Mouse (Mus musculus) layer of hippocampus, postnatal 14 days (tissue): ENCODE data around the gene Mavs. TPM values are rescaled to one million over a fixed set of nuclear protein-coding genes. Genes with fewer than 3 reads are reported as not detected.

Experiments used
- DNase-seq, 2 experiments: peaks; one replicate each; pipeline ENCODE4 v3.0.0; 2021 to 2022; ENCODE audit warnings: low spot score in 2 of 2, mixed read lengths in 1 of 2
- microRNA-seq, 2 experiments: library from miRNA; unstranded; fragments of <30 nt; microRNA quantifications; one replicate each; pipeline ENCODE4 v1.2.0; 2021
- total RNA-seq, 2 experiments: library from RNA; stranded (reverse); gene quantifications; 2 replicates each; pipeline ENCODE4 v1.2.3; 2021

The Mavs gene
- total RNA-seq, 2 experiments from 2014 or later, result 8.4 to 9.9 TPM

- DNase-seq, result no peak
Observed at GRCm38 (mm10) chr2:131260544-131261307, 26.9 kb downstream of the Mavs start.

- DNase-seq, result no peak
Observed at GRCm38 (mm10) chr2:131261481-131262212, 27.8 kb downstream of the Mavs start.

GRCm38 (mm10) chr2:131262213-131262672 lies 28.4 kb downstream of the Mavs start, which contains the start of gene Pank2:
Gene Pank2, plus strand, starts transcription at chr2:131262495.
- peak; percentile 98 to 99 for DNase-seq

- DNase-seq, result no peak
Observed at GRCm38 (mm10) chr2:131262680-131263670, 29.1 kb downstream of the Mavs start.

- DNase-seq, result no peak
Observed at GRCm38 (mm10) chr2:131264027-131264426, 30.2 kb downstream of the Mavs start.

- DNase-seq, result no peak
Observed at GRCm38 (mm10) chr2:131265056-131265455, 31.2 kb downstream of the Mavs start.

- DNase-seq, result peak in 1 of 2 experiments; percentile 37
Observed at GRCm38 (mm10) chr2:131275493-131275892, 41.6 kb downstream of the Mavs start.

GRCm38 (mm10) chr2:131276722-131277121 lies 42.9 kb downstream of the Mavs start:
- DNase-seq, result no peak

- DNase-seq, result no peak
Observed at GRCm38 (mm10) chr2:131281596-131281995, 47.7 kb downstream of the Mavs start.

GRCm38 (mm10) chr2:131286276-131286675 lies 52.4 kb downstream of the Mavs start:
- DNase-seq, result no peak

GRCm38 (mm10) chr2:131290669-131291068 lies 56.8 kb downstream of the Mavs start:
- no peak for DNase-seq

- DNase-seq, result peak; percentile 25 to 72
Observed at GRCm38 (mm10) chr2:131296746-131297261, 62.9 kb downstream of the Mavs start.

Small RNA genes lying within 50 kb of the gene (microRNA-seq; reads per million reads assigned to microRNA genes)
- gene Mir103-2, result 16.1 to 31.7 reads per million in 2 experiments

Other genes with a start within 250 kb of the Mavs start
- gene Gfra4, start 191.0 kb upstream of the Mavs start, total RNA-seq, result 10 to 100 TPM; 52.8 to 56.6 TPM
- under 1 TPM; 0.50 to 0.67 TPM for gene Adam33, start 170.2 kb upstream of the Mavs start, total RNA-seq
- under 1 TPM; 0.55 to 0.57 TPM for gene Siglec1, start 147.3 kb upstream of the Mavs start, total RNA-seq
- 10 to 100 TPM in 1 of 2 experiments, 1 to 10 TPM in 1; 8.8 to 12.5 TPM for gene Hspa12b, start 106.8 kb upstream of the Mavs start, total RNA-seq
- not detected for gene Gm11037, start 100.6 kb upstream of the Mavs start, total RNA-seq
- 10 to 100 TPM; 64.5 to 64.6 TPM for gene 1700037H04Rik, start 74.0 kb upstream of the Mavs start, total RNA-seq
- 100 to 1,000 TPM; 102 to 109 TPM for gene Cenpb, start 54.0 kb upstream of the Mavs start, total RNA-seq
- gene Cdc25b, start 47.1 kb upstream of the Mavs start, total RNA-seq, result 10 to 100 TPM; 17.3 to 20.8 TPM
- gene Spef1, start 46.8 kb upstream of the Mavs start, total RNA-seq, result 10 to 100 TPM; 16.2 to 18.0 TPM
- 10 to 100 TPM; 25.4 to 26.2 TPM for gene Ap5s1, start 27.0 kb upstream of the Mavs start, total RNA-seq
- 10 to 100 TPM; 58.3 to 60.1 TPM for gene Pank2, start 28.4 kb downstream of the Mavs start, total RNA-seq
- gene Rnf24, start 118.8 kb downstream of the Mavs start, total RNA-seq, result 10 to 100 TPM; 25.5 to 29.1 TPM